Mouse (Mus musculus) NIH3T3 (cell line): Measurements from ENCODE around the gene Tgfa.

Experiments
- DNase-seq: peaks from one replicate; pipeline ENCODE4 v3.0.0-alpha.2; 2012; ENCODE audit warnings: low read depth

The Tgfa gene

DNA sequence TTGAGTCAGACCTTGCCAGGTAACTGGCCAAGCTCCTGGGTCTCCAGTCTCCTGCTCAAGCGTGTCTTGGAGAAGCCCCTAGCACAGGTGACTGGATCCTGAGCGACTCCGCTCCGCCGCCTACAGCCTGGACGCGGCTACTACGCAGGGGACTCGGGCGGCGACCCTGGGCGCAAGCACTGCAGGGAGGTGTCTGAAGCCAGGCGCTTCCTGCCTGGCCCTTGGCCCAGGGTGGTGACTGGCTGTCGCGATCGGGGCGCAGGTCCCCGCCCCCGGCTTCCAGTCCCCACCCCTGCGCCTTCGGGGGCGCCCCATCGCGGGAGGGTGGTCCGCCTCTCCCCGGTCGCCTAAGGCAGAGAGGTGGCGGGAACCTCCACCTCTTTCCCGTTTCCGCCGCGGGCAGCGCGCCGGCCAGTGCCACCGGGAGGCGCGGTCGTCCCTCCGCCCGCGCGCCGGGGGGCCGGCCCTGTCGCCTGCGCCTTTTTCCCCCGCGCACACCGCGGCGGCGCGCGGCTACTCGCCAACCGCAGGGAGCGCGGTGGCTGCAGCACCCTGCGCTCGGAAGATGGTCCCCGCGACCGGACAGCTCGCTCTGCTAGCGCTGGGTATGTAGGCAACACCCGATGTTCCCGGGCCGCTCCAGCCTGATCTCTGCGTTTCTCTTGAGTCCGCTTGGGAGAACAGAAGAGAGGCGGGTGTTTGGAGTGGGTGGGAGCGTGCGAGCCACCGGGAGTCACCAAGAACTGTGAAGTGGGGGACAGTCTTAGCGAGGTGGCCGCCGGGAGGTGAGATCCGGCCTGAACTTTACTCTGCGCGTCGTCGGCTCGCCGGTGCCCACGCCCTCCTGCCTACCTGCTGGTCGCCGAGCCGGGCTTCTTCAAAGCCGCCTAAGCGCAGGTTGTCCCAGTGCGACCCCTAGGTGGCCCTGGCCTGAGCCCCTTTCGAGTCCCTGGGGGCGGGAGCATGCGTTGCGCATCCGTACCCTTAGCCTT lies at the start of gene Tgfa:
Gene Tgfa, plus strand, starts transcription at position 283 of the 992 bp plus-strand sequence.
- no peak for DNase-seq

- no peak for DNase-seq
These were observed 46.5 kb upstream of the Tgfa start for GRCm38 (mm10) chr6:86148518-86148917.

- no peak for DNase-seq
These were observed 46.0 kb upstream of the Tgfa start for GRCm38 (mm10) chr6:86149001-86149400.

- no peak for DNase-seq
These were observed 42.3 kb upstream of the Tgfa start for GRCm38 (mm10) chr6:86152676-86153075.

DNA sequence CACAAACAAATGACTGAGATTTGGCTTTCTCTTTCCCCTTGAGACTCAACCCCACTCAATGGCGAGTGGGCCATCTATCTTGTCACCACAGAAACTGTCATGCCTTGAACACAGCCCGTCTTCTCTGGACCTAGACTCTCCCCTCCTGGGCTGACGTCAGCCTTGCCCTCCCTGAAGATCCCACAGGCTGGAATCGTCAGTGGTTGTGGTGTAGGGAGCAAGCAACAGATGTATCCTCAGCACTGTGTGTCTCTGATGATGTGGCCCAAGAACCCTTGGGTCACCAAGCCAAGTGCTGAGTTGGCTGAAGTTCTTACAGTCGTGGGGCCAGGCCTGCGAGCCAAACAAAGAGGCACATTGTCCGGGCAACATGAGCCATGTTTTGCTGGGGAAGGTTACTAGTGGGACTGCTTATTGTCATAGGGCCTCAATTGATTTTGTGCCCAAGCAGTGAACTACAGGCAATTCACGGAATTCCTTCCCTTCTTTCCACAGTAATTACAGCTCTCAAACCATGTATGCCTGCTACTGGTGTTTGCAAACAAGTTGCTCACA lies 41.5 kb upstream of the Tgfa start:
- no peak for DNase-seq

GRCm38 (mm10) chr6:86154006-86154405 lies 41.0 kb upstream of the Tgfa start:
- no peak for DNase-seq

DNA sequence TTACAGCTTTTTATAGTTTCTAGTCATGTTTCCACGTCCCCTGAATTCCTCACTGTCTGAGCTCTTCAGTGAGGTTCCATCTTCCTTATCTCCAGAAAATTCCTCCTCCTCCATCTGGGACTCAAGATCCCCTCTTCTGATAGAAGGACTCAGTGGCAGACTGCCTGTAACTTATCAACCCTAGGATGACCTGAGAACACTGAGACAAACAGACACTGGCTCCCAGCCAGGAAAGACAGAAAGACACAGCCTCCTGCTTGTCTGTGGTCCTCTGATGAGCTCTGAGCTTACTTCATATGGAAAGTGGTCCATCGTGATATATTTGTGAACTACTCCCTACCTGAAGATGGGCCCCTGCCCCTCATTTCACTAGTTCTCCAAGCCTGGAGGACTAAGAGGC lies 40.5 kb upstream of the Tgfa start:
- no peak for DNase-seq

- peak; percentile 45 for DNase-seq
These were observed 37.5 kb upstream of the Tgfa start for GRCm38 (mm10) chr6:86157253-86158234.

DNA sequence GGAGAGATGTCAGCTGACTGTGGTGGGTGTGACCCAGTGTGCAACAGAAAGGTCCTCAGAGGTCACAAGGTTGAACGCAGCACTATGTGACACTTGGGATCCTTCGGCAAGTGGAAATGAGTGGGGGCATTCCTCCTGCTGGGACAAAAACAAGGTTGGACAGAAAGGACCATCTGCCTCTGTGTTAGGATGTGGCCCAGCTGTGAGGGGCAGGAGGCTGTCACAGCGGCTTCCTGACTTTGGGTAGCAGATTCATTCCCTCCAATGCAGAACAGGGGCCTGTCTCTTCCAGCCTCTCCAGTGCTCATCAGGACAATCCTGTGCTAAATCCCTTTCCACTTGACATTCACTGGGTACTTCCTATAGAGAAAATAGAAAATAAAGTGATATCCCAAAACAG lies 34.1 kb upstream of the Tgfa start:
- no peak for DNase-seq

DNA sequence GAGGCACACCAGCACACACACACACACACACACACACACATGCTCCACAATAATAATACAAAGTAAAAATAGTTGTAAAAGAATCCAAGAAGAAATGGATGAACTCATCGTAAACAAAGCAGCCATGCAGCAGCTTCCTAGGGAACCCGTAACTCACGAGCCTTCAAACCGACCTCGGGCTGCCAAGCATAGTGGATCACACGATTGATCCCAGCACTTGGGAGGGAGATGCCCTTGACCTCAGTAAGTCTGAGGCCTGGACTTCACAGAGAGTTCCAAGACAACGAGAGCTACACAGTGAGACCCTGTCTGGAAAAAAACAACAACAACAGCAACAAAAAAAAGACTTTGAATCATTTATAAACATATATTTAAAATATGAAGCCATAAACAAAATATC lies 33.4 kb upstream of the Tgfa start:
- no peak for DNase-seq

DNA sequence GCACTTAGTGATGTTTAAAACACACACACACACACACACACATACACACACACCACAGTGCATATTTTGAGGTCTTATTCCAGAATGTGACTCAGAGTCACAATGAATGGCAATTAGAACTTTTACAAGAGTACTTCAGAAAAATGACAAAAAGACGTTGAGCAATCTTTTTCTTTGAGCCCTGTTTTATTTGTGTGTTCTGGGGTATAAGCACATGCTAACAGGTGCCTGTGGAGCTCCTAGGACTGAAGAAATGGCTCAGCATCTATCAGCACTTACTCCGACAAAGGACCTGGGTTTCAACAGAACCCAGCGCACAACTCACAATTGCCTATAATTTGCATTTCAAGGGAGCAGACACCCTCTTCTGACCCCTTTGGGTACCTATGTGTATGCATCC lies 31.0 kb upstream of the Tgfa start:
- DNase-seq = no peak

DNA sequence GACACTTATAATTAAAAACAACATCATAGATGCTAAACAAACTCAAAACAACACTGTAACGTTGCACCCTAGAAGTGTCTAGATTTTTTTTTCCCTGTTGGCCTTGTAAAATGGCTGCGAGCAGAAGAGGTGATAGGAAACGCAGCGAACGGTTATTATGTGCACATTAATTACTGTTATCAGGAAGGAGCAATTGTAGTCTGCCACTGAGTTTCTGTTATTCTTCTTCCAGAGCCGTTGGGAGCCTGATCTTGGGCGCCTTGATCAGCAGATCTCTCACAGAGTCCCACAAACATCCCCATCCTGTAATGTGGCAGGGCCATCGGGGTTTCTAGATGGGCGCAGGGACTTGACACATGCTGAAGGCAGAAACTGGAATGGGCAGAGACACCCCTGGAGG lies 28.6 kb upstream of the Tgfa start:
- DNase-seq = no peak

- DNase-seq = no peak
These were observed 27.2 kb upstream of the Tgfa start for GRCm38 (mm10) chr6:86167851-86168250.

DNA sequence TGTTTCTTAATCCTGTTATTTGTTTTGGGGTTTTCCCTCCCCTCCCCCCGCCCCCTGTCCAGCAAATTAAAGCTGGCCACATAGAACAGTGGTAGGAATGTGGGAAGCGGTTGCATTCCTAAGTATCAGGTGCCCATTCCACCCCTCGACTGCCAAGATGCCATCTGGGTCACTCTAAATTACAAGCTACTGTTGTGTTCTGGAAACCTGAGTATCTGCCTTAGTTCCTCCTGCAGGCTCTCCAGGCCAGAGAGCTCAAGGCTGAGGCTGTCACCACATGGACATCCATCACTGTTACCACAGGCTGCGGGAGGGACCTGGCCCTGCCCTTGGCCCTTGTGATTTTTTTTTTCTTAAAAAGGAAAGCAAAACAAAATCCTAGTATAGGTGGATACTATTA lies 25.9 kb upstream of the Tgfa start:
- DNase-seq = no peak

DNA sequence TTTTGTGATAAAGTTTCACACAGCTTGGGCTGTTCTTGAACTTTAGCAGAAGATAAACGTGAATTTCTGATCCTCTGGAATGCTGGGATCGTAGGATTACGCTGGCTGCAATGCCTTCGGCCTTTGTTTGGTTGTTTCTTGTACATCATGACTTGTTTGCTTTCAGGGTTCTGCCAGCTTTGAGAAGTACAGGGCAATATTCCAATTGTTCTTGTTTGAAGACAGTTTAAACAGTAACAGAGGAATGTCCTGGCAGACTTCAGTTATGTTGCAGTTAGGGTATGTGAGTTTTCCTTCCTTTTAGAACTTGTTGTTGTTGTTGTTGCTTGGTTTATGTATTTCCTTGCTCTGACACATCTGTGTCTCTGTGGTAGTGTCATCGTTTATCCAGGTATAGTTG lies 18.8 kb upstream of the Tgfa start:
- no peak for DNase-seq

GRCm38 (mm10) chr6:86176721-86177120 lies 18.3 kb upstream of the Tgfa start:
- no peak for DNase-seq

GRCm38 (mm10) chr6:86177331-86177982 lies 17.6 kb upstream of the Tgfa start:
- no peak for DNase-seq

- peak; percentile 64 for DNase-seq
These were observed 14.4 kb upstream of the Tgfa start for GRCm38 (mm10) chr6:86180617-86181016.

DNA sequence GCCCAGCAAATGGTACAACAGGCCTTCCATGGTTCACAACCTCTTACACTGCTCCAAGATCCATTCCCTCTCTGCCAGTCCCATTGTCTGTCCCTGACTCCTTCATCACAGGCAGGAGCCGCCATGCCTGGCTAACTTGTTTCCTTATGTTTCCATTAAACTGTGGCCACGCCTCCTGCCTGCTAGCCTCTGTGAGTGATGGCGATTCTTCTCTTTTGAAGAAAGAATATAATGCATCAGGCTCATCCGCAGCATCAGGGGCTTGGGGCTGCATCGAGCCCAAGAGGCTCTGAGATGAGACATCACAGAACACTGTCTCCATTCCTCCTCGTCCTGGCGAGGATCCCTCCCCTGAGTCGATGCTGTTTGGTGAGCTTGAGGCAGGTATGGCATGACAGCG lies 13.0 kb upstream of the Tgfa start:
- DNase-seq = no peak

DNA sequence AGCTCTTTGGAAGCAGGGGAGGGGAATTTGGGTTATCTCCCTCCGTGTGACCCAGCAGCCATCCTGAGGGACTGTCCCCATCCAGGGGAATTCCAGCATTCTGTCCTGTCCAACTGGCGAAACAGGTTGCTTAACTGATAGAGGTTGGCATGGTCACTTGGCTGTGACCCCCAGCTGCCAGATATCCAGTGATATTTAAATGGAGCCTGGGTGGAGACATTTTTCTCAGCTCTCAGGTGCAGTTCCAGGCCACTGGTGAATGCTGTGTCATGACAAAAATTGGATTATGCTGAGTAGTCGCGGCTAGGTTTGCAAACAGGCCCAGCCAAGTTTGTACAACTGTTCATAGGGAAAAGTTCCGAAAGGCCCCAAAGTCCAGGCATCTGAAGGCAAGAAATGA lies 12.4 kb upstream of the Tgfa start:
- no peak for DNase-seq

DNA sequence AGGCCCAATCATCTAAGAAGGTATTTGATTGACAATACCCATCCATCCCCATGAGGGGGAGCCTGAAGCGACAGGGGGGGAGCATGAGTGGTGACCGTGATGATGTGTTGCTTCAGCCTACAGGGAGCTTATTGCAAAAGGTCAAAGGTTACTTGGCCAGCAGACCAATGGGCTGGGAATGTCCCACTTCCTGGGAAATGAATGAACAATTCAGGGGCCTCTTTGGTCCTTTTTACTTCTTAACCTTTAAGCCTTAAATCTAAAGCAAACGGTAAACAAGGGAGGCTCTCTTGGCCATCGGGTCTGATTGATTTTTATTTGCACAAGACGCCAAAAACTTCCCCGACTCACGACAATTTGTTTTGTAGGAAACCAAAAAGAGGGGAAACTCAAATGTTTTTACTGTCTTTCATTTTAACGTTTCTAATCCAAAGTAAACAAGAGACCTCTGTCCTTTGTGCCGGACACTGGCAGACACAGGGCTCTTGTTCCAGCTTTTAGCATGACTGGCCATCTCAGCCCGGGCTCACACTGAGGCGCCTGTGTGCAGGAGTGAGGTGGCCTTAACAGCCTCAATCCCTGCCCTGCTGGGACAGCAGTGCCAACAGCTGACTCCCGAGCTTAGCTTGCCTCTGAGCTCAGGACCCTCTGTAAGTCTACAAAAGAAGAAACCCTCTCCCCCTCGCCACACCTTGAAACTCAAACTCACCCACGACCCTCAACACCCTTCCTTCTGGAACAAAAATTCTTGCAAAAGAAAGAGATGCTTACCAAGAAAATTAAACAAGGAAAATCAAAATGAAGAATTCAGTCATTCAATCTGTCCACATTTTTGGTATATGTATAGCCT lies 8.7 kb upstream of the Tgfa start:
- no peak for DNase-seq
